Mouse (Mus musculus) liver, postnatal 0 days (tissue): ENCODE results near the gene Sh3gl2.

ENCODE experiments used
- CTCF ChIP-seq: sonication (generic); IDR thresholded peaks from 2 replicates; pipeline ENCODE4 v1.5.1; 2016; ENCODE audit warnings: antibody characterized with exemption, low read depth
- EP300 ChIP-seq: IDR thresholded peaks from 2 replicates; pipeline ENCODE4 v1.6.1; 2016; ENCODE audit warnings: antibody characterized with exemption, low read depth, mild to moderate bottlenecking

DNA sequence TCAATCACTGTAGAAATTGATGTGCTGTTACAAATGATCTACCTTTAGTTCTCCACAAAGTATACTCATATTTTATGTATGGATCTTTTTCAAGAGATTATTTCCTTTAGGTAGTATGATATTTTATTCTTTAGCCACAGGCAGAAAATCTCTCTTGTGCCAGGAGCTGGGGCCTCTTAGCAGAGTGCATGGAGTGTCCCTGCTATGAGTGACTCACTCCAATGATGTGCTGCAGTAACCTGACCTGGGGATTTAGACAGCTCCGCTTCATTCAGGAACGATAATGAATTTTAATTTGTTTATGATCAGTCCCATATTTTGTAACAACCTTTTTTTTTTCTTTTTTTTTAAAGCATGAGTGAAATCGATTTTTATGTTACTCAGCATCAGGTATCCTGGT is 36.7 kb downstream of the Sh3gl2 start:
- no peak for TF ChIP-seq EP300
- TF ChIP-seq CTCF = no peak
